Comparison of ENCODE assay signal across 15 mouse cellular contexts in genomic region chr11:94389724-94390396, GRCm38 (mm10). TPM values are rescaled to one million over a fixed set of nuclear protein-coding genes. Genes with fewer than 3 reads are reported as not detected.
DNase-seq lines count a peak whose midpoint lies in the region; ATAC-seq and TF ChIP-seq lines count a peak whose summit lies in the region.
"Had no signal": no experiment of that assay in that cellular context is flagged by ENCODE, and none has a peak within 500 bp of the region (broad histone marks: within the 10 kb centered on the region; RNA-seq: fewer than 3 reads in every experiment).

No protein-coding gene starts in this region.

- H3K4me2 ChIP-seq in intestine, postnatal 0 days (replicated peaks; ENCODE audit: low read depth): no peak overlapping the region; the same call in 1 of the 2 replicates
- no peak overlapping the region for H3K4me2 ChIP-seq in forebrain, embryonic 16.5 days (ENCODE audit: low read length)
- H3K4me2 ChIP-seq in hindbrain, postnatal 0 days (ENCODE audit: low read depth, low read length): no peak overlapping the region
- H3K4me2 ChIP-seq: kidney, embryonic 15.5 days; midbrain, embryonic 15.5 days; neural tube, embryonic 12.5 days had no signal

- peak; percentile 81 for DNase-seq in cerebellum, adult 11-12 months
- DNase-seq in MEL (ENCODE audit: low read depth, low spot score): no peak
- DNase-seq in cerebellum, postnatal 10 days: peak; percentile 82 to 86
- DNase-seq in hindbrain, postnatal 0 days (ENCODE audit: low spot score): no peak
- no peak for DNase-seq in layer of hippocampus, postnatal 14 days (ENCODE audit: low spot score in 2 of 2)
- DNase-seq: adrenal gland, adult 8-10 months; heart, postnatal 4 days; thymus, adult 18-20 months had no signal

- TF ChIP-seq RAD21 in MEL (IDR thresholded peaks at IDR 0.05; ENCODE audit: low read depth, low read length): no peak

- H3K79me2 ChIP-seq in MEL (ENCODE audit: control insufficient read depth, insufficient read depth, low read length, poor library complexity): no peaks in the 10 kb centered on the region

- TF ChIP-seq EP300 in MEL (IDR thresholded peaks at IDR 0.05; ENCODE audit: low read depth in 1 of 2, low read length in 2 of 2): no peak

- peaks cover 0 to 4% of the 10 kb centered on the region in 2 experiments; a peak in 1 of 4 replicates for H3K36me3 ChIP-seq in MEL (ENCODE audit: control insufficient read depth in 1 of 2, insufficient read depth in 2 of 2, low read length in 2 of 2)
- H3K36me3 ChIP-seq in intestine, postnatal 0 days (ENCODE audit: control insufficient read depth, insufficient read depth): no peaks in the 10 kb centered on the region
- no peaks in the 10 kb centered on the region for H3K36me3 ChIP-seq in forebrain, embryonic 16.5 days (ENCODE audit: control insufficient read depth, insufficient read depth)
- H3K36me3 ChIP-seq in hindbrain, postnatal 0 days (ENCODE audit: insufficient read depth, low read length): no peaks in the 10 kb centered on the region
- H3K36me3 ChIP-seq: kidney, embryonic 15.5 days; midbrain, embryonic 15.5 days; neural tube, embryonic 12.5 days had no signal

- peaks cover 0 to 15% of the 10 kb centered on the region in 2 experiments; a peak in 2 of 4 replicates for H3K4me1 ChIP-seq in MEL (ENCODE audit: control insufficient read depth in 1 of 2, insufficient read depth in 2 of 2, low read length in 2 of 2)
- H3K4me1 ChIP-seq in intestine, postnatal 0 days (replicated peaks; ENCODE audit: control insufficient read depth, insufficient read depth, low read length): peaks cover 12% of the 10 kb centered on the region
- 0 out of 2 replicates have a peak, but pooled peaks cover 4% of the 10 kb centered on the region for H3K4me1 ChIP-seq in forebrain, embryonic 16.5 days (replicated peaks; ENCODE audit: control insufficient read depth, insufficient read depth, low read length)
- H3K4me1 ChIP-seq in hindbrain, postnatal 0 days (ENCODE audit: insufficient read depth, low read length): peaks cover 11% of the 10 kb centered on the region

- no peaks in the 10 kb centered on the region for H3K9me3 ChIP-seq in MEL (replicated peaks; ENCODE audit: insufficient read depth, low read length)
- no peaks in the 10 kb centered on the region for H3K9me3 ChIP-seq in intestine, postnatal 0 days (ENCODE audit: control insufficient read depth)
- no peaks in the 10 kb centered on the region for H3K9me3 ChIP-seq in forebrain, embryonic 16.5 days (ENCODE audit: control insufficient read depth, low read length)
- H3K9me3 ChIP-seq in hindbrain, postnatal 0 days (ENCODE audit: low read length): no peaks in the 10 kb centered on the region
- H3K9me3 ChIP-seq: kidney, embryonic 15.5 days; midbrain, embryonic 15.5 days; neural tube, embryonic 12.5 days had no signal

- WGBS in intestine, postnatal 0 days: 37% methylated on average over 6 of the region's 6 CpGs
- WGBS in forebrain, embryonic 16.5 days: 68% methylated on average over 6 of the region's 6 CpGs
- WGBS in hindbrain, postnatal 0 days: 57% methylated on average over 6 of the region's 6 CpGs

- TF ChIP-seq POLR2A in MEL (IDR thresholded peaks at IDR 0.05; ENCODE audit: control insufficient read depth in 1 of 2, insufficient read depth in 1 of 2, low read depth in 1 of 2, low read length in 2 of 2, poor library complexity in 1 of 2): no peak

- ATAC-seq in cerebellum, adult (ENCODE audit: insufficient number of reproducible peaks, low FRiP score, low TSS enrichment): no peak
- peak; percentile 85 for ATAC-seq in intestine, postnatal 0 days
- no peak for ATAC-seq in forebrain, embryonic 16.5 days
- no peak for ATAC-seq in hindbrain, postnatal 0 days
- ATAC-seq: midbrain, embryonic 15.5 days had no signal

- no peak overlapping the region for H3K27ac ChIP-seq in MEL (ENCODE audit: control insufficient read depth, low read depth, low read length)
- H3K27ac ChIP-seq in intestine, postnatal 0 days (ENCODE audit: low read depth, low read length): peak overlapping the region; percentile 73
- H3K27ac ChIP-seq in forebrain, embryonic 16.5 days (ENCODE audit: low read length): no peak overlapping the region
- H3K27ac ChIP-seq in hindbrain, postnatal 0 days: no peak overlapping the region
- H3K27ac ChIP-seq: kidney, embryonic 15.5 days; liver, embryonic 14.5 days; midbrain, embryonic 15.5 days; neural tube, embryonic 12.5 days had no signal

- H3K27me3 ChIP-seq in MEL (ENCODE audit: control insufficient read depth in 1 of 2, insufficient read depth in 2 of 2, low read length in 2 of 2): peaks cover 21 to 28% of the 10 kb centered on the region in 2 experiments
- H3K27me3 ChIP-seq in intestine, postnatal 0 days (replicated peaks; ENCODE audit: control insufficient read depth, insufficient read depth, low read length): no peaks in the 10 kb centered on the region
- H3K27me3 ChIP-seq in forebrain, embryonic 16.5 days (replicated peaks; ENCODE audit: control insufficient read depth, insufficient read depth, low read length): 0 out of 2 replicates have a peak, but pooled peaks cover 4% of the 10 kb centered on the region
- H3K27me3 ChIP-seq in hindbrain, postnatal 0 days (ENCODE audit: insufficient read depth, low read length): no peaks in the 10 kb centered on the region; the same call in 1 of the 2 replicates
- H3K27me3 ChIP-seq: kidney, embryonic 15.5 days; midbrain, embryonic 15.5 days had no signal

- H3K9ac ChIP-seq in MEL (ENCODE audit: control insufficient read depth, low read depth, low read length, poor library complexity, severe bottlenecking): no peak overlapping the region
- no peak overlapping the region for H3K9ac ChIP-seq in intestine, postnatal 0 days (ENCODE audit: low read depth, low read length)
- no peak overlapping the region for H3K9ac ChIP-seq in forebrain, embryonic 16.5 days (replicated peaks; ENCODE audit: low read depth, low read length)
- H3K9ac ChIP-seq in hindbrain, postnatal 0 days (replicated peaks; ENCODE audit: low read length): no peak overlapping the region
- H3K9ac ChIP-seq: kidney, embryonic 15.5 days; liver, embryonic 14.5 days; midbrain, embryonic 15.5 days; neural tube, embryonic 12.5 days had no signal

- TF ChIP-seq CTCF in MEL (IDR thresholded peaks at IDR 0.05 in 2 of 3, conservative IDR thresholded peaks at IDR 0.05 in 1 of 3; ENCODE audit: control insufficient read depth in 1 of 3, insufficient read depth in 1 of 3, low read depth in 2 of 3, low read length in 3 of 3, poor library complexity in 1 of 3, severe bottlenecking in 1 of 3): no peak
- no peak for TF ChIP-seq CTCF in intestine, postnatal 0 days (IDR thresholded peaks at IDR 0.05; ENCODE audit: low read depth)
- TF ChIP-seq CTCF in hindbrain, postnatal 0 days (IDR thresholded peaks at IDR 0.05; ENCODE audit: low read depth): no peak

- H3K4me3 ChIP-seq in MEL (ENCODE audit: control insufficient read depth in 1 of 2, insufficient read depth in 1 of 2, low read depth in 2 of 2, low read length in 2 of 2): no peak overlapping the region
- no peak overlapping the region for H3K4me3 ChIP-seq in intestine, postnatal 0 days (ENCODE audit: low read depth, low read length)
- H3K4me3 ChIP-seq in forebrain, embryonic 16.5 days (replicated peaks; ENCODE audit: low read length): no peak overlapping the region
- no peak overlapping the region for H3K4me3 ChIP-seq in hindbrain, postnatal 0 days (ENCODE audit: low read length)
- H3K4me3 ChIP-seq: kidney, embryonic 15.5 days; midbrain, embryonic 15.5 days; neural tube, embryonic 12.5 days had no signal

TF ChIP-seq in MEL, 35 proteins besides CTCF, POLR2A, EP300 and RAD21:
- TF ChIP-seq ETS1 (IDR thresholded peaks at IDR 0.05; ENCODE audit: low read depth, low read length): no peak
- peak; percentile 49 for TF ChIP-seq ZNF384 (IDR thresholded peaks at IDR 0.05; ENCODE audit: low read depth, low read length)
TF ChIP-seq in MEL: peak in this region for 1.

RNA-seq across cellular contexts. Expression of gene Abcc3, which starts 2.9 kb away (rescaled TPM):
- 0.13 and 0.27 TPM in 2 replicates for total RNA-seq in MEL (2012; rRNA removed)
- polyA plus RNA-seq in MEL (2012; ENCODE audit: insufficient read depth in 1 of 2, insufficient read length in 2 of 2, low read depth in 1 of 2, low replicate concordance in 2 of 2, missing spikeins in 1 of 2): under 1 TPM in 1 of 2 experiments, not detected in 1; 0.29 TPM
- 3.2 and 3.9 TPM in 2 replicates for polyA plus RNA-seq in intestine, postnatal 0 days (2015; fragmentation: Nextera tagmentation; extraction: Ambion mirVana)
- polyA plus RNA-seq in forebrain, embryonic 16.5 days (2015; fragmentation: Nextera tagmentation; extraction: Ambion mirVana): 0.18 and 0.55 TPM in 2 replicates
- 4.5 and 4.7 TPM in 2 replicates for total RNA-seq in hindbrain, postnatal 0 days (2014; rRNA removed)
- 1.0 and 1.8 TPM in 2 replicates for polyA plus RNA-seq in hindbrain, postnatal 0 days (2015; fragmentation: Nextera tagmentation; extraction: Ambion mirVana)
- 1 to 10 TPM; 1.8 to 3.8 TPM for total RNA-seq in layer of hippocampus, postnatal 14 days (2021)

Comparison
In these comparisons a context has a peak if more than half of its experiments do, and no peak if none do; other contexts are left out.
1. DNase-seq: peak in cerebellum, adult 11-12 months (single experiment) and cerebellum, postnatal 10 days (2 of 2); none in MEL (single experiment), hindbrain, postnatal 0 days (single experiment) and layer of hippocampus, postnatal 14 days (0 of 2).